Mouse (Mus musculus) cortical plate, adult 2 months (tissue): ENCODE results near the gene Csrp2.

Source experiments
- CTCF ChIP-seq: fragments of 200-500 bp; IDR thresholded peaks from 2 replicates; pipeline ENCODE4 v1.5.1; 2011; ENCODE audit warnings: mild to moderate bottlenecking, control low read depth, low read length; ENCODE audit not compliant: insufficient read depth; ENCODE audit errors: extremely low read depth
- POLR2A ChIP-seq: fragments of 200-500 bp; IDR thresholded peaks from 2 replicates; pipeline ENCODE4 v1.6.1; 2011; ENCODE audit warnings: mild to moderate bottlenecking, low read length, control low read depth; ENCODE audit not compliant: insufficient read depth; ENCODE audit errors: extremely low read depth

DNA sequence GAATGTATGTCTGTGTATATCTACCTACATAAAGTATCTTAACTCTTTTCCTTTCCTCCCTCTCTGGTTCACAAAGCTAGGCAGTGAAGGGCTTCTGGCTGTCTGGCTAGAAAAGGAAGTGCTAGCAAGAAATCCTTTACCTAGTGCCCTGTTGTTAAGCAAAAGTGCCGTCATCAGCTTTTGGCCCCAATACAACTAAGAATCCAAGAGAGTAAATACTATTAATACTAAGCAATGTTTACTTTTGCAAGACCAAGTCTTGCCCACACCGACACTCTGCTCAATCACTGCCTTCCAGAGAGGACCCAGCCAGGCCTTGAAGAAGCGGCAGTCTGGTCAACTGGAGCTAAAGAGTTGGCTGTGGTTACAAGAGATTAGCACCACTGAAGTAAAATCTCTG is 51.5 kb downstream of the Csrp2 start:
- TF ChIP-seq CTCF (no peak), POLR2A (no peak)
